Mouse (Mus musculus) megakaryocyte-erythroid progenitor cell, adult 5-6 weeks (primary cell): ENCODE measurements around the gene 4930402F06Rik. TPM values are rescaled to one million over a fixed set of nuclear protein-coding genes. Genes with fewer than 3 reads are reported as not detected.

Source experiments
- ATAC-seq: replicated peaks from 2 replicates; pipeline ENCODE4 v1.8.0; 2016; ENCODE audit warnings: mild to moderate bottlenecking, inconsistent platforms; ENCODE audit not compliant: severe bottlenecking, poor library complexity, low FRiP score, low TSS enrichment
- total RNA-seq, 2 experiments: library from RNA; stranded (forward) in 1 of 2; stranded (reverse) in 1 of 2; fragments of 200-1000, 215-1000 nt in 1 of 2; fragments of >200 nt in 1 of 2; fragmentation: Nextera tagmentation in 1 of 2; gene quantifications; 2 replicates each; pipeline ENCODE4 v1.2.3; 2014 to 2017

The 4930402F06Rik gene
- total RNA-seq, 2 experiments from 2014 or later, result not detected

DNA sequence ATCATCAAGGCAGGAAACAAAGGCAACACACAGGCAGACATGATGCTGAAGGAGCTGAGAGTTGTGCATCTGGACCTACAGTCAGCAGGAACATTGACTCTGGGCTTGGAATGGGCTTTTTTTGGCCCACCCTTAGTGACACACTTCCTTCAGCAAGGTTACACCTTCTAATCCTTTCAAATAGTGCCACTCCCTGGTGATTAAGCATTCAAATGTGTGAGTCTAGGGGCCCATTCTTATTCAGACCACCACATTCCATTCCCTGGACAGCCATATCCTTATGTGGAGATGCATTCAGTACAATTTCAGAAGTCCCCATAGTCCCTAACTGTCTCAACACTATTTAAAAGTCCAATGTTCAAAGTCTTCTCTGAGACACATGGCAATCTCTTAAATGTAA lies 26.3 kb downstream of the 4930402F06Rik start:
- no peak for ATAC-seq

GRCm38 (mm10) chr2:35367629-35368028 lies 29.3 kb downstream of the 4930402F06Rik start, which contains the start of gene 4930568D16Rik:
Gene 4930568D16Rik, minus strand, starts transcription at chr2:35367729.
- ATAC-seq, result no peak

GRCm38 (mm10) chr2:35349184-35349583 lies 47.8 kb downstream of the 4930402F06Rik start:
- peak; percentile 85 for ATAC-seq

DNA sequence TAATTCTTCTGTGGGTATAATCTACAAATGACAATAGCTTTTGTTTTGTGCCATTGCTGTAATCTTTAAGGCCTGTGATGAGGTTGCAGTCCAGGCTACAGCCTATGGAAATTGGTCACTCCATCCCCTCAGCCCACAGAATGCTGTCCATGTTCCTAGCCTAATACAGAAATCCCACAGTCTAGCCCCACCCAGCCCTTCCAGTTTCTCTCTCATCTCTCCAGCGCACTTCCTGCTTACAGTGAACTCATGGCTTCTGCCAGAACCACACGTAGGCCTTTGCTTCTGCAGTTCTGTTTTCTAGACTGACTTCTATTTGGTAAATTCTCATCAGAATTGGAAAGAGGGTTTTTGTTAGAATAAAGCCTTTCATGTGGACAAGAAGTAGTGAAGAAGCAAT lies 51.0 kb downstream of the 4930402F06Rik start:
- no peak for ATAC-seq

DNA sequence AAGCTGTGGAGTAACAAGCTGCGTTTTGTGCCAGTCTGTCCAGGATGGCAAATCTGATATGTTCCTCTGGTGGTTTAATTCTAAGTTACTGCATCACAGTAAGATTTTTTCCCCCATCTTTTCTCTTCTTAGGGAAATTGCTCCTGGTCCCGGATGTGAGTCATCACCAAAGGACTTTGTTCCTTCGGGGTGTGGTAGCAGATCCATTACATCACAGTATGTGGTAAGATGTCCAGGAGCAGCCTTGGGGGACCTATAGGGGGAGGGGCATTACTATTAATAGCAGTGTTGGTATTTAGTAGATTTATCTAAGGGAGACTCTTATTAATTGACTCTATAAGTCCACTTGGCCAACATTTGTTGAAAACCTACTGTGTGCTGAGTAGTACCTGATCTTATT lies 54.4 kb downstream of the 4930402F06Rik start:
- no peak for ATAC-seq

- no peak for ATAC-seq
Observed at GRCm38 (mm10) chr2:35338707-35339106, 58.3 kb downstream of the 4930402F06Rik start.

GRCm38 (mm10) chr2:35338036-35338435 lies 58.9 kb downstream of the 4930402F06Rik start:
- no peak for ATAC-seq

DNA sequence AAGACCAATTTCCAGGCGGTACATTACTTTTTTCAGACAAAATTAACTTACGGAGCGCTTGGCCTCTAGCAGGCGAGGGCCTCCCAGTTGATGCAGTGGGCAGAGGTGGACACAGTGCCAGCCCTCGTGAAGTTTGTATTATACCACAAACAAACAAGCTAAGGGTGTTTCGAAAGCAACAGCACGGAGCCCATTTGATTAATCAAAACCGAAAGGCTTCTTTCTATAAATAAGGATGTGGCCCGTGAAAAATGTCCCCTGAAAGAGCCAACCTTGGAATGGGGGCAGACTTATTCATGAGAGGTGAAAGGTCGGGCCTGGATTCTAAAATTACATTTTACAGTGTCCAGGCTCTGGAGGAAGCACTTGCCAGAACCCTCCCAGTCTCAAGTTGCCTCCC lies 59.6 kb downstream of the 4930402F06Rik start:
- no peak for ATAC-seq

- peak; percentile 92 for ATAC-seq
Observed at GRCm38 (mm10) chr2:35336388-35337280, 60.3 kb downstream of the 4930402F06Rik start, which contains the start of gene Stom. Gene Stom, minus strand, starts transcription at chr2:35336976.

DNA sequence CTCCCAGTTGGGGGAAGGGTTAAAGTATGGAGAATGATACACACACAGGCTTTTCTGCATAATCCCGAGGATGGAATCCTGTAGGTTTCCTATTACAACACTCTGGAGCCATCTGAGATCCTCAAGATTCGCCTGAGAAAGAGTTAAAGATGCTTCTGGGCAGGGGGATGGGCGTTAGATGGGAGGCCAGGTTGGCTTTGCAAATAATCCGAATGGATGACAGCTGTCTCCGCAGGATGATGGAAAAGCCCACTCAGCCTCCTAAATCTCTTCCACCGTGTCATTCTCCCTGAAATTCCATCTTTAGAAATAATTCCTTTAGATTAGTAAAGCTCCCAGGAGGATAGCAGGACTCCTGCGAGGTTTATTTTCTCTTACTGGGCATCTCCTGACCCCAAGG lies 61.4 kb downstream of the 4930402F06Rik start:
- ATAC-seq, result no peak

- no peak for ATAC-seq
Observed at GRCm38 (mm10) chr2:35333670-35334069, 63.3 kb downstream of the 4930402F06Rik start.

GRCm38 (mm10) chr2:35331205-35331604 lies 65.8 kb downstream of the 4930402F06Rik start:
- no peak for ATAC-seq

- ATAC-seq, result no peak
Observed at GRCm38 (mm10) chr2:35329061-35329460, 67.9 kb downstream of the 4930402F06Rik start.

GRCm38 (mm10) chr2:35328064-35328792 lies 68.7 kb downstream of the 4930402F06Rik start:
- ATAC-seq, result no peak

DNA sequence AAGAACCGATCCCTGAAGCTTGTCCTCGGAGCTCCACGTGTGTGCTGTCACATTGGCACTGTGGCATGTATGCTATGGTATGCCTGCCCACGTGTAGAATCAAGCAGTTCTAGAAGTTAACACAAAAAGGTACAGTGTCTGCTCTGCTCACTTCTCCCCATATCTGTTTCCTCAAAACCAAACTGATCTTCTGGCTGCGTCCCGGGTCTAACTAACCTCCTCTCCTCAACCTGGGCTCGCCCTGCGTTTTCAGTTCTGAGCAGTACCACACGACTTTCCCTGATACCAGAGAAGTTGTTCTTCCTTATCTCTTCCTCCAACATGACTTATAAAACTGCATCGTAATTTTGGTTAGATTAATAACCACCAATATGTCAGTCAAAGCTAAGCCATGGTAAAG lies 69.4 kb downstream of the 4930402F06Rik start:
- ATAC-seq, result peak; percentile 77

GRCm38 (mm10) chr2:35326931-35327330 lies 70.0 kb downstream of the 4930402F06Rik start:
- ATAC-seq, result no peak

- ATAC-seq, result no peak
Observed at GRCm38 (mm10) chr2:35325930-35326329, 71.0 kb downstream of the 4930402F06Rik start.
